Mouse (Mus musculus) thymus, adult 2 months (tissue): Measurements from ENCODE around the gene Cse1l.

Experiments used
- CTCF ChIP-seq: fragments of 200-500 bp; IDR thresholded peaks from 2 replicates; pipeline ENCODE4 v1.5.1; 2012; ENCODE audit warnings: mild to moderate bottlenecking, control low read depth, low read length, moderate library complexity, borderline replicate concordance; ENCODE audit not compliant: control insufficient read depth, poor library complexity, insufficient read depth; ENCODE audit errors: extremely low read depth
- POLR2A ChIP-seq: fragments of 200-500 bp; IDR thresholded peaks from 2 replicates; pipeline ENCODE4 v1.6.1; 2012; ENCODE audit warnings: mild to moderate bottlenecking, low read length, control low read depth, moderate library complexity; ENCODE audit not compliant: control insufficient read depth, poor library complexity, insufficient read depth; ENCODE audit errors: extremely low read depth

GRCm38 (mm10) chr2:166950853-166951648 is 45.2 kb downstream of the Cse1l start:
- TF ChIP-seq CTCF (no peak), POLR2A (no peak)
